Mouse (Mus musculus) embryonic fibroblast, embryonic 13.5 days (primary cell): ENCODE measurements around the gene Hdgf.

Experiments used
- CTCF ChIP-seq: IDR thresholded peaks from 2 replicates; pipeline ENCODE4 v1.5.1; 2011; ENCODE audit warnings: mild to moderate bottlenecking, control low read depth, low read length, moderate library complexity, borderline replicate concordance; ENCODE audit not compliant: insufficient read depth
- POLR2A ChIP-seq: IDR thresholded peaks from 2 replicates; pipeline ENCODE4 v1.6.1; 2011; ENCODE audit warnings: low read depth, mild to moderate bottlenecking, control low read depth, low read length, moderate library complexity

GRCm38 (mm10) chr3:87920270-87920943 lies 14.3 kb downstream of the Hdgf start:
- no peak for TF ChIP-seq CTCF
- TF ChIP-seq POLR2A = no peak
